Mouse (Mus musculus) megakaryocyte, embryonic 14.5 days (primary cell): ENCODE data around the gene Mlc1. TPM values are rescaled to one million over a fixed set of nuclear protein-coding genes. Genes with fewer than 3 reads are reported as not detected.

Experiments used
- H3K27me3 ChIP-seq: replicated peaks from 2 replicates; pipeline ENCODE3; 2012; ENCODE audit warnings: inconsistent platforms
- H3K36me3 ChIP-seq: replicated peaks from 2 replicates; pipeline ENCODE3; 2012; ENCODE audit warnings: low read length, inconsistent platforms, mixed read lengths
- H3K4me1 ChIP-seq: 2 replicates; pipeline ENCODE4 v1.6.1; 2012; ENCODE audit warnings: inconsistent platforms
- H3K4me3 ChIP-seq: replicated peaks from 2 replicates; pipeline ENCODE3; 2012; ENCODE audit warnings: moderate library complexity, mild to moderate bottlenecking, inconsistent platforms
- H3K9me3 ChIP-seq: 2 replicates; pipeline ENCODE4 v1.6.1; 2012; ENCODE audit warnings: inconsistent platforms
- FLI1 ChIP-seq: IDR thresholded peaks from 2 replicates; pipeline ENCODE4 v1.6.1; 2012; ENCODE audit warnings: low read length, inconsistent platforms, mixed read lengths
- GATA1 ChIP-seq: IDR thresholded peaks from 3 replicates; pipeline ENCODE4 v1.6.1; 2012; ENCODE audit warnings: mixed read lengths, low read length, inconsistent platforms, borderline replicate concordance
- polyA plus RNA-seq: library from polyadenylated mRNA; stranded (reverse); fragments of >175 nt; gene quantifications from 2 replicates; pipeline ENCODE4 v1.2.3, GENCODE M21; 2012; ENCODE audit warnings: low replicate concordance; ENCODE audit not compliant: insufficient read depth

Gene Mlc1
- polyA plus RNA-seq, 1 experiment, result not detected

GRCm38 (mm10) chr15:88919328-88919727, 59.5 kb downstream of the Mlc1 start:
- no peaks in the 10 kb centered on the region for H3K9me3 ChIP-seq
- TF ChIP-seq GATA1, result no peak
- H3K4me3 ChIP-seq, result no peak overlapping the region
- H3K4me1 ChIP-seq, result no peaks in the 10 kb centered on the region
- peaks cover 53% of the 10 kb centered on the region for H3K27me3 ChIP-seq
- H3K36me3 ChIP-seq, result no peaks in the 10 kb centered on the region

GRCm38 (mm10) chr15:88917126-88917525, 61.7 kb downstream of the Mlc1 start:
- TF ChIP-seq GATA1 (no peak), FLI1 (no peak)
- H3K9me3 ChIP-seq, result no peaks in the 10 kb centered on the region
- no peak overlapping the region for H3K4me3 ChIP-seq
- no peaks in the 10 kb centered on the region for H3K36me3 ChIP-seq
- H3K27me3 ChIP-seq, result peaks cover 57% of the 10 kb centered on the region
- no peaks in the 10 kb centered on the region for H3K4me1 ChIP-seq

GRCm38 (mm10) chr15:88916366-88916765, 62.4 kb downstream of the Mlc1 start:
- Histone ChIP-seq H3K36me3 (no peaks in the 10 kb centered on the region), H3K4me1 (no peaks in the 10 kb centered on the region), H3K4me3 (no peak overlapping the region), H3K9me3 (no peaks in the 10 kb centered on the region), H3K27me3 (peaks cover 54% of the 10 kb centered on the region)
- TF ChIP-seq FLI1, result no peak

- Histone ChIP-seq H3K27me3 (peaks cover 46% of the 10 kb centered on the region), H3K4me1 (no peaks in the 10 kb centered on the region), H3K9me3 (no peaks in the 10 kb centered on the region), H3K36me3 (no peaks in the 10 kb centered on the region), H3K4me3 (no peak overlapping the region)
- TF ChIP-seq FLI1 (no peak), GATA1 (no peak)
These were observed 63.8 kb downstream of the Mlc1 start for GRCm38 (mm10) chr15:88915046-88915445.

GRCm38 (mm10) chr15:88906347-88906746, 72.5 kb downstream of the Mlc1 start:
- Histone ChIP-seq H3K9me3 (no peaks in the 10 kb centered on the region), H3K4me3 (no peak overlapping the region), H3K36me3 (no peaks in the 10 kb centered on the region), H3K27me3 (peaks cover 32% of the 10 kb centered on the region), H3K4me1 (0 out of 2 replicates have a peak, but pooled peaks cover 1% of the 10 kb centered on the region)
- no peak for TF ChIP-seq GATA1
- no peak for TF ChIP-seq FLI1

Other genes with a start within 250 kb of the Mlc1 start
- gene Brd1, start 244.8 kb downstream of the Mlc1 start, polyA plus RNA-seq, result 5.6 and 17.6 TPM in 2 replicates
- gene Zbed4, start 227.3 kb downstream of the Mlc1 start, polyA plus RNA-seq, result 1.4 and 2.1 TPM in 2 replicates
- 1.6 and 6.8 TPM in 2 replicates for gene Alg12, start 159.7 kb downstream of the Mlc1 start, polyA plus RNA-seq
- 18.5 and 51.3 TPM in 2 replicates for gene Creld2, start 159.4 kb downstream of the Mlc1 start, polyA plus RNA-seq
- gene Pim3, start 116.8 kb downstream of the Mlc1 start, polyA plus RNA-seq, result 14.1 and 18.1 TPM in 2 replicates
- gene Ttll8, start 24.6 kb downstream of the Mlc1 start, polyA plus RNA-seq, result not detected in 2 replicates
- gene Mov10l1, start 3.9 kb upstream of the Mlc1 start, polyA plus RNA-seq, result 0.21 TPM in 1 of 2 replicates, not detected in the other
- gene Panx2, start 80.7 kb upstream of the Mlc1 start, polyA plus RNA-seq, result not detected in 2 replicates
- gene Trabd, start 96.1 kb upstream of the Mlc1 start, polyA plus RNA-seq, result 86.4 and 115 TPM in 2 replicates
- 3.7 and 8.9 TPM in 2 replicates for gene Selenoo, start 110.1 kb upstream of the Mlc1 start, polyA plus RNA-seq
- gene Tubgcp6, start 144.1 kb upstream of the Mlc1 start, polyA plus RNA-seq, result 12.5 and 18.5 TPM in 2 replicates
- gene Hdac10, start 149.7 kb upstream of the Mlc1 start, polyA plus RNA-seq, result 3.8 and 7.9 TPM in 2 replicates
- not detected in 2 replicates for gene Mapk12, start 161.7 kb upstream of the Mlc1 start, polyA plus RNA-seq
- gene Mapk11, start 170.6 kb upstream of the Mlc1 start, polyA plus RNA-seq, result 0.29 TPM in 1 of 2 replicates, not detected in the other
- 71.6 and 100 TPM in 2 replicates for gene Plxnb2, start 201.8 kb upstream of the Mlc1 start, polyA plus RNA-seq
- 3.6 and 10.0 TPM in 2 replicates for gene Dennd6b, start 217.5 kb upstream of the Mlc1 start, polyA plus RNA-seq
- gene Ppp6r2, start 232.5 kb upstream of the Mlc1 start, polyA plus RNA-seq, result 20.7 and 31.2 TPM in 2 replicates